Mouse (Mus musculus) heart, postnatal 14 days (tissue): ENCODE data around the gene Trp53. TPM values are rescaled to one million over a fixed set of nuclear protein-coding genes. Genes with fewer than 3 reads are reported as not detected.
A peak's percentile ranks its signal among the peaks of the same experiment; 100 is the strongest.
"Not testable (repeated sequence)": the region's sequence is repeated elsewhere in the genome, so short reads cannot be mapped to it uniquely, and the experiment has no call there.

Source experiments
- DNase-seq, 2 experiments: peaks; one replicate each; pipeline ENCODE4 v3.0.0; 2021 to 2022
- intact Hi-C: fragments of 180-260 bp; cut with DNase I; formaldehyde crosslinking; loops from one replicate; pipeline ENCODE4 v1.15.1; 2025
- total RNA-seq, 2 experiments: library from RNA; stranded (reverse); gene quantifications; 2 replicates each; pipeline ENCODE4 v1.2.3; 2021

The Trp53 gene
- total RNA-seq, 2 experiments from 2014 or later: 22.1 to 27.3 TPM

DNA sequence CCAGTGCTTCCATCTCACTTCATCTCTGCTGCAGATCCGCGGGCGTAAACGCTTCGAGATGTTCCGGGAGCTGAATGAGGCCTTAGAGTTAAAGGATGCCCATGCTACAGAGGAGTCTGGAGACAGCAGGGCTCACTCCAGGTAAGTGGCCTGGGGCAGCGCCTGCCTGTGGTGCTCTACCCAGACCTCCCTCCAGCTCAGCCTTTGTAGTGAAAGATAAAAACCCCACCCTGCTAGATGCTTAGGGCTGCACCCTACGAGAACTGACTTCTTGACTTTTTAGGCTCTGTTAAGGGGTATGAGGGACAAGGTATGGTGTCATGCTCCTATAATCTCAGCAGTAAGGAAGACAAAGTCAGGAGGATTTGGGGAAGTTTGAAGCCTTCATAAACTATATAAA lies 10.5 kb downstream of the Trp53 start:
- DNase-seq: no peak
- intact Hi-C loops: no loop called here

DNA sequence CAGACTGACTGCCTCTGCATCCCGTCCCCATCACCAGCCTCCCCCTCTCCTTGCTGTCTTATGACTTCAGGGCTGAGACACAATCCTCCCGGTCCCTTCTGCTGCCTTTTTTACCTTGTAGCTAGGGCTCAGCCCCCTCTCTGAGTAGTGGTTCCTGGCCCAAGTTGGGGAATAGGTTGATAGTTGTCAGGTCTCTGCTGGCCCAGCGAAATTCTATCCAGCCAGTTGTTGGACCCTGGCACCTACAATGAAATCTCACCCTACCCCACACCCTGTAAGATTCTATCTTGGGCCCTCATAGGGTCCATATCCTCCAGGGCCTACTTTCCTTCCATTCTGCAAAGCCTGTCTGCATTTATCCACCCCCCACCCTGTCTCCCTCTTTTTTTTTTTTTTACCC lies 11.3 kb downstream of the Trp53 start:
- DNase-seq: no peak
- intact Hi-C loops: no loop called here

DNA sequence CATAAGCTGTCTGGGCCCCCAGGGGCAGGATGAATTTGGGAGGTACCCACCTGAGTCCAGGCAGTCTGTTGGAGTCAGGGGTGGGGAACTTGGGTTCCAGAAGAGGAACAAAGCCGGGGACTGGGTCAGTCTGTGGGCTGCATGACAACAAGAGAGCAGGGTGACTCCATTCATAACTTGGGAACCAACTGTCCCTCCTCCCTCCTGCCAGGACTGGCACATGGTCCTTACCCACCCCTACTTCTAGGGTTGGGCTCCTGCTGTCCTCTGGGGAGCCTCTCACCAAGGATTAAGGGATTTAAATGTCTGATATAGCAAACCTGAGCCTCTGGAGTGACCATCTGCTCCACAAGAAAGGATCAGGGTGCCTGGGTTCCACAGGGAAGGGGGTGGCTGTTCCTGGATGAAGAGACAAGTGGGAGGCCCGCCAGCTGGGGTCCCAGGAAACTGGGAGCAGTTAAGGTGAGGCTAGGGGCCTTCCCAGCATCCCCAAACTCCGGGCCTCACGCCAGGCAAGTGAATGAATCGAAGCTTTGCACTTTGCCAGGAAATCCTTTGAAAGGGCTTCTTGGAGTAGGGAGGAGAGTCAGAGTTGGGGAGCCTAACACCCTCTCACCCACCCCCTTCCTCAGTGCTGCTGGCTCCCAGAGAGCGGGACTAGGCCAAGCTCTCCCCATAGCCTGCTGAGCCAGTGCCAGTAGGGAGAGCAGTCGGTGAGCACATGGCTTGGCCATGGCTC lies 11.9 kb downstream of the Trp53 start:
- intact Hi-C loops: no loop called here
- peak in 1 of 2 experiments; percentile 8 for DNase-seq

DNA sequence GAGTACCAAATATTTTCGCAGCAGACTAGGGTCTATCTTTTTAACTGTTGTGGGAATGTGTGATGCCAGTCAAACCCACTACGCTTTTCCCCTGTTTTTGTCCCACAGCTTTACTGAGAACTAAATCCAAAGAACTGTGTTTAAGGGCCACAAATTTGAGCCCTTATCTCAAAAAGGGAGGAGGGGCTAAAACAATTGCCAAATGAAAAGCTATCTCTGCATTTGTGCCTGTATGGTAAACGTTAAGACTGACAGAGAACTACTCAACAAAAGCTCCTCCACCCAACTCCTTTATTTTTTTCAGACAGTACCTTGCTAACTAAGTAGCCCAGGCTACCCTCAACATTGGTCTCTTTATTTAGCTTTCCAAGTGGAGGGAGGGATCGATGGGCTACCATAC lies 12.6 kb downstream of the Trp53 start:
- intact Hi-C loops: no loop called here
- no peak for DNase-seq

DNA sequence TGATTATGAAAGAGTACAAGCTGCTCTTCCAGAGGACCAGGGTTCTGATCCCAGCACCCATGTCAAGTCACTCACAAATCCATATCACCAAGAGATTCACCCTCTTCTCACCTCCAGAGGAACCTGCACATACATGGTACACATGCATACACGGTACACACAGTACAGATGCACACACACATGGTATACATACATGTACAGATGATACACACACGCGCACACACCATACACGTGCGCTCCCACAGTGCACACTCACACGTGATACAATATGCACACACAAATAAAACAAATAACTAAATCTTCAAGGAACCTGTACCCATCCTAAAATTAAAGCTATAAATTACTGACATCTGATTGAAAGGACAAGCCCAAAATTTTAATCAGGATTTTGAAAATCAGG lies 14.7 kb downstream of the Trp53 start:
- intact Hi-C loops: no loop called here
- no peak for DNase-seq

DNA sequence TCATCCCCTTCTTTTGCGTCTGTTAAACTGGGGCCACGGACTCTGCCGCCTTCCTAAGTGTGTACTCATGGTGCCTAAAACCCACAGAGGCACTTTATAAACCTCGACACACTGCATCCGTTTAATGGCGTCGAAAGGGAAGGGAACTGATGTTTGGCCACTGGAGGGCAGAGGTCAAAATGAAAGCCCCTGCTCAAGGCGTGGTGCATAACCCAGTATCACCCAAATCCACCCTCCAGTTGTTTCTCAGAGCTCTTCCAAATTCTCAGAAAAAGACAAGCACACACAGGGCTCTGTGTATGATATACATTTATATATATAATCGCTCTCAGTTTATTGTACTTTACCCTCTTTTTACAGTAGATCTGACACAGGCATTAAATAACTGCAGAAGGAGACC lies 19.3 kb downstream of the Trp53 start:
- DNase-seq: no peak
- intact Hi-C loops: no loop called here

DNA sequence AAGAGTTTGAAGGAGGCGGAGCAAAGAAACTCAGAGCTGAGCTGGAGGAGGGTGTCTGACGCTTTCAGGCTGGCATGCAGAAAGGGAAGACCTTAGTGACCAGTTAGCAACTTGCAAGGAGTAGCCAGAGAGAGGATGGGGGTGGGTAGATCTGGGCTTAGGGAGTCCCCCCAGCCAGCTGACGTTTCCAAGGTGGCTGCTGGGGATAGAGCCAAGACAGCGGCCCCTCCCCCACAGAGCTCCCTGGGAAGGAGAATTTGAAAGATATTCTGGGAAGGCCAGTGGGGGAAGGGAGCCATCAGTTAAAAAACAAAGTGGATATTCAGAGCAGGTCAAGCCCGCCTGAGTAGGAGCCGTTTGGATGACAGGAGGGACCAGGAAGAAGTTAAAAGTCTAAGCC lies 19.9 kb downstream of the Trp53 start:
- peak; percentile 62 to 80 for DNase-seq
- intact Hi-C loops: loop anchor here (2.0 kb wide), 1 partner anchor 13 kb away; no protein-coding TSS in a partner anchor

DNA sequence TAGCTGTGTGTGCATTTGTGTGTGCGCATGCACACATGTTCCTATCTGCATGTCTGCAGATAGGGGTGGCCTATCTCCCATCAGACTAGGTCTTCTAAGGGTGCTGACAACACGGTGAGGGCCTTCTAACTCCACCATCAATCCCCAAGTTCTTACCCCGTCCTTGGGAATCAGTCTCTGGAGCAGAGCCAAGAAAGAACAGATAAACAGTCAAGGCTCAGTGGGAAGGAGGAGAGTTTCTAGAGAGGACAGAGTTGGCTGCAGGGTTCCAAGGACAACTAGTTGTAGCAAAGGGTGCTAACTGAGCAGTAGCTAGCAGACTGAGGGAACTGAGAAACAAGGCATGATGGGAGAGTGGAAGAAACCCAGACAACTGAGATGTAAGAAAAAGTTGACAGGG lies 21.6 kb downstream of the Trp53 start:
- intact Hi-C loops: loop anchor here (2.0 kb wide), 1 partner anchor 15 kb away; no protein-coding TSS in a partner anchor
- DNase-seq: no peak

DNA sequence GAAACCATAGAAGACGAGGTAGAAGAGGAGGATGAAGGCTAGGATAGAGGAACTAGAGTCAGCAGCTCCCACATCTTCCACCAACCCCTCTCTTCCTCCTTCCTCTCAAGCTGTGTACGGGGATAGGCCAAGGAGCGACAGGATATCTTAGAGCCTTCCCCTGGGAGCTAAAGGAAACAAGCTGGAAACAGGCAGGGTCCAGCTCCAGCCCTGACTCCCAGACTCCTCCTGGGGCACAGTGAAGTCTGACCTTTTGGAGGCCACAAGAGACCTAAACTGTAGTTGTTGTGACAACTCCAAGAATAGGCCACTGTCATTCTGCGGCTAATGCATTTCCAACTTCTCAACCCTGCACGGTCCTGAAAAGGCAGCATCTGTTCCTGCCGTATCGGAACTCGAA lies 23.4 kb downstream of the Trp53 start:
- peak in 1 of 2 experiments; percentile 42 for DNase-seq
- intact Hi-C loops: no loop called here

DNA sequence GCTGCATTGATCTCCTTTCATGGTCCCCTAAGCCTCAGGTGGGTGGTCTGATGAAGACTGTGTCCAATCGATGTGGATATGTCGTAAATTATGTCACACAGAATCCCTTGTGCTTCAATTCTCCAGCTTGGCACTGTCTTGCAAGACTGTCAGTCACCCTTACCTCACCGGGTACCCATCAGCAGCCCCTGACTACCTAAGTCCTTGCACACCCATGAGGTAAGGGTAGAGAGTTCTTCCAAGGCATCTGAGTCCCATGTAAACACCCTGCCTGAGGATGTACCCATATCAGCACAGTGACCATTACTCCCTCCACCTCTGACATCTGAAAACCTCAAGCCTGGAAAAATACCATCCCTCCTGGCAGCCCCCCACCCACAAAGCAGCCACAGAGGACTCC lies 24.2 kb downstream of the Trp53 start:
- intact Hi-C loops: loop anchor here (2.0 kb wide), 1 partner anchor 24 kb away; the partner anchor contains the start of genes Trp53 and Wrap53
- DNase-seq: no peak

DNA sequence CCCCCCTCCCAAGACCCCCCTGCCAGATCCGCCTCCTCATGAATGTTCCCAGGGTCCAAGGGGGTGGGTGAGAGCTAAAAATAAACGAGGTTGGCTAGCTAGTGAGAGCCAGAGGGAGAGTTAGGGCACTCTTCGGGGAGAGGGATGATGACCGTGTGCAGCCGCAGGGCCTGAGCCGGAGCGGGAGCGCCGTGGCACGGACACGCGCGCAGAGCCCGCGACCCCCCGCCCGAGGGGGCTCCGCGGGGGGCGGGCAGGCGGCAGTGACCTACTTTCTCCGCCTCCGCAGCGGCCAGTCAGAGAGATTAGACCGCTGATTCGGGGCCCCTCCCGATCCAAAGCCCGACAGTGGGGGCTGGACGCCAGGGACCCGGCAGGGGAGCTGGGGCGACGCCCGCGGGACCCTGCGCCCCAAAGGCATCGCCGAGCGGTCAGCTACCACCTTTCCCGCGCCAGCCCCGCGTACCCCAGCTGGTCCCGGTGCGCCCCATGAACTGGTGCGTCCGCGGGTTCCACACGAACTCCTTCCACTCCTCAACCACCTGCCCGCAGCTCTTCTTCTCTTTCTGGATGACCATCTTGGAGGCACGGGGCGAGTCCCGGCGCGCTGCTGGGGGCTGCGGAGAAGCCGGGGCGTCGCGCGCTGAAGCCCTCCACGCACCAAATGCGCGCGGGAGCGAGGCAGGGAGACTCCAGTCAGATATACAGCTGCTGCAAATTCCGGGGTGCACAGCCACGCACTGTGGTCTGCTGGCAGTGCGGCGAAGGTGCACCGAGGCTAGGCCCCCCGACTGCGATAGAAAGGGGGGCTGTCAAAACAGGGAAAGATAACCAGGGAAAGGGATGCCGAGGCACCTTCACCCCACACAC lies 24.9 kb downstream of the Trp53 start:
- intact Hi-C loops: loop anchor here (2.0 kb wide), 1 partner anchor 24 kb away; the partner anchor contains the start of genes Trp53 and Wrap53
- DNase-seq: peak; percentile 34 to 39

DNA sequence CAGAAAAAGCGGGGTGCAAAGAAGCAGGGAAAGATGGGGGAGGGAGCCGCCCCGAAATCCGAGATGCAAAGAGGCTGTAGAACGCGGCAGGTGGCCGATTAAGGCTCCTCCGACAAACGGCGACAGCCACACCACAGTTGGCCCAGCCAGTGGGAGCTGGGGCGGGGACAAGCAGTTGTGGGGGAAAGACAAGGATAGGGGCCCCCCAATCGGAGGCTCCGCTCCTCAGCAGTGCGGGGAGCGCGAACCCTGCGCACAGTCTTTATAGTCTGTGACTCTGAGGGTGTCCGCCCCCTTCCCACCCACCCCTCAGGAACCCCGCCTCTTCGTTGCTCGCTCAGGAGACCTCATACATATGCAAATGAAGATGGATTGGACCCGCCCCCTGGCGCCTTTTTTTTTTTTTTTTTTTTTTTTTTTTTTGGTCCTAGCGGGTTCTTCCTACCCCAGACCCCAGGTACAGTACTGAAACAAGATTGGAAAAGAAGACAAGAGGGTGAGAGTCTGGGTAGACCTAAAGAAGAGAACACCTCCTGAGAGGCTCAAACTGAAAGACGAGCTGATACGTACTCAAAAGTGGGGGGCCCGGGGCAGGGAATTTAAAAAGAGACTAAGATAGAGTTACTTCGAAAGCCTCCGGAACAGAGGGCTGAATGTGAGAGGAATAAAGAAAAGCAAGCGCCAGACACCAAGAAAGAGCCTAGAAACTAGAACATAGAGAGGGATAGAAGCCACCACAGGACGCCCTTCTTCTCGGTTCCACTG lies 25.7 kb downstream of the Trp53 start, which contains the start of gene Atp1b2:
TSS of gene Atp1b2 (minus strand) at position 217 of the 765 bp plus-strand sequence.
- peak; percentile 71 to 76 for DNase-seq
- intact Hi-C loops: loop anchor here (2.0 kb wide), 1 partner anchor 25 kb away; the partner anchor contains the start of genes Trp53 and Wrap53

DNA sequence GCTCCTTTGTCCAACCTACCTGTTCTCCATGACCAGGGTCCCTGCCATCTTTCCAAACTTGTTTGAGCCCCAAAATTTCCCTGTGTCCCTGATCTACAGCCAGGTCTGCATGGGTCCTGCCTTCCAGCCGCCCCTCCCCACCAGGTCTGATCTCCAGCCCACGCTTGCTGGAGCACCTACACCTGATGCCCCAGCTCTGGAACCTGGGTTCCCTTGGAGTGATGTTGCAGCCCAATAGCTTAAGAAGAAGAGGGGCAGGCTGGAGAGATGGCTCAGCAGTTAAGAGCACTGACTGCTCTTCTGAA lies 26.3 kb downstream of the Trp53 start:
- no peak for DNase-seq
- intact Hi-C loops: no loop called here

DNA sequence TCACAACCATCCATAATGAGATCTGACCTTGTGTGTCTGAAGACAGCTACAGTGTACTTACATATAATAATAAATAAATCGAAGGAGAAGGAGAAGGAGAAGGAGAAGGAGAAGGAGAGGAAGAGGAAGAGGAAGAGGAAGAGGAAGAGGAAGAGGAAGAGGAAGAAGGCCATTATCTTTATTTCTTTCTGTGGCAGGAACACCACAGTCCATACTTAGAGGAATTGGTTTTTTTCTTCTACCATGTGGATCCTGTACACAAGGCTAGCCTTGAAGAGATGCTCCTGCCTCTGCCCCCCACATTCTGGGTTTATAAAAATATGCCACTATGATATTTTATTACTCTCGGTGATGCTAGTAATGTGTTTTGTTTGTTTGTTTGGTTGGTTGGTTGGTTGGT lies 26.7 kb downstream of the Trp53 start:
- DNase-seq: no peak
- intact Hi-C loops: no loop called here

DNA sequence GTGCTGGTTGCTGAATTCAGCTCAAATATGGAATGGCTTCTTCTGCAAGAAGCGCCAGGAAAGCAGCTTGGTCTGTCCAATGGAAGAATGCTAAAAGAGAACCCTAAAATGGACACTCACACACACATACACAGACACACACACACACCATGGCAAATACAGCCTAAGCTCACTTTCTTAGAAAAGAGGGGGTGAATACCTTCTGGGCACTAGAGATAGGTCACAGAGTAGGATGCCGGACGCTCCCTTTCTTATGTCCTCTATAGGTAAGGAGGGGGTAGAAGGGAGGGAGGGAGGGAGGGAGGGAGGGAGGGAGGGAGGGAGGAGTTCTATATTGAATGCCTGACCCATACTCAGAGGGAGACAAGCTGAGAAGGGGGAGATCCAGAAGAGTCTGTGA lies 28.4 kb downstream of the Trp53 start:
- intact Hi-C loops: no loop called here
- DNase-seq: no peak

DNA sequence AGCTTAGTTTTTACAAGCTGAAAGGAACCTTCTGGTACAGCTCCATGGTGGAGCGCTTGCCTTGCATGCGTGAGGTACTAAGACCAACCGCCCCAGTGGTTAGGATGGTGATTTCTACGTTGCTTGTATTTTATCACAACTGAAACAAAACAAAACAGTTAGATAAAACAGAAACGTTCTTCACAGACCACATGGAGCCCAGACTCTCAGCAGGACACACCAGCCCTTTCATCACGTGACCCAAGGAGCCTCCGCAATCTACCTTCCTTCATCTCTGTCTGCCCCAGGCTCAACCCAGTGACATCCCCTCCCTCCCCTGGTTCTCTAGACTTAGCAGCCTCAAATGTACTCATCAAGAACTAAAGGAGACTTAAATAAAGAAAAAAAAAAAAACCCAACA lies 29.3 kb downstream of the Trp53 start:
- intact Hi-C loops: no loop called here
- DNase-seq: no peak

DNA sequence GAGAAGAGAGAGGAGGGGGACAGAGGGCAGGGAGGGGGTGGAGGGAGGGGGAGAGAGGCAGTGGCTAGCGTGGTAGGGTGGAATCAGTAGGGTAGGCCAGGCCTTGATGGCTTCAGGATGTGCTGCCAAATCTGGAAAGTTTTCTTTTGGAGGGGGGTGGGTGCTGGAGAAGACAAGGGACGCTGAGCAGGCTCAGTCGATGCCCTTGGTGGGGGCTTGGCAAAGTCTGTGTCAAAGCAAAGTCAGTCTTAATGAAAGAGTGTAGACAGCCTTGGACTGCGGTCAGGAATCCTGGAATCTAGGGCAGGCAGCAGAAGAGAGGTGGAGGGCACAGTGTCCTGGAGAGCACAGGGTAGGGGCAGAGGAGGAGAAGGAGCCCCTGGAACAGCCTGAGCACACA lies 30.7 kb downstream of the Trp53 start:
- intact Hi-C loops: no loop called here
- DNase-seq: no peak

DNA sequence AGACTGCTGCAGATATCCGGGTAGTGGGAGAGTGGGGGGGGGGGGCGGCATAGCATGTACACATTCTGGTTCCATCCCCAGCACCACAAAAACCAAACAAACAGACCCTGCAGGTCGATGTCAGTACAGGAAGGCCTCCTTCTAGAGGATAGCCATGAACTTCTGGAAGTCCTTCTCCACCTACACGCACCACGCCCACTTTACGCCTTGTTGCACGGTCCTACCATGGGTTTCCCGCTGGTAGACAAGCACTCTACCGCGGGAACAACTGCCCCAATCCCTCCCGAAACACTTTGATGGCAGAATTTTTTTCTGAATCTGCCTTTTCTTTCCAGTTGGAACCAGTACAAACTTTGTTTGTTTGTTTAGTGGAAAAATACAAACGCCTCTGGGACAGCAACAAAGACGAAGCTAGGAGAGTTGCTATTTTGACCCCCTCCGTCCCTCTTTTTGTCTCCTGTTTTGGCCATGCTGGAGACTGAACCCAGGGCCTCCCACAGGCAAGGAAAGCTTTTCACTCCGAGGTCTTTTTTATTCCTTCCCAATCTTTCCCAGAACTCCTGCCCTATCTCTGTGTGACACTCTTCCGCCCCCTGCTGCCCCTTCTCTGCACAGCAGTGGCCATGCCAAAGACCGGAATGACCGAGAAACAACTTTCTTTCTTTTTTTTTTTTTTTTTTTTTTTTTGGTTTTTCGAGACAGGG lies 33.5 kb downstream of the Trp53 start:
- intact Hi-C loops: loop anchor here (1.0 to 2.0 kb wide), 2 partner anchors 34 to 67 kb away; no protein-coding TSS in a partner anchor

DNA sequence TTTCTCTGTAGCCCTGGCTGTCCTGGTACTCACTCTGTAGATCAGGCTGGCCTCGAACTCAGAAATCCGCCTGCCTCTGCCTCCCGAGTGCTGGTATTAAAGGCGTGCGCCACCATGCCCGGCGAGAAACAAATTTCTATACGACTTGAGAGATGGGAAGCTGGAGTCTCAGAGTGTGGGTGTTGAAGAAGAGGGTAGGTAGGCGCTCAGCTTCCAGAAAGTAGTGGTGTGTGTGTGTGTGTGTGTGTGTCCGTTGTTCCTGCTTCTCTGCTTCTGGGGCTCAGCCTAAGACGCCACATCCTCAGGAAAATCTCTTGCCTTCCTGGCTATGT lies 34.1 kb downstream of the Trp53 start:
- not testable (repeated sequence) for DNase-seq
- intact Hi-C loops: loop anchor here (2.0 kb wide), 1 partner anchor 67 kb away; no protein-coding TSS in a partner anchor

More for the DNA sequence above, 33.5 kb downstream of the Trp53 start:
- DNase-seq: peak; percentile 89 to 95

DNA sequence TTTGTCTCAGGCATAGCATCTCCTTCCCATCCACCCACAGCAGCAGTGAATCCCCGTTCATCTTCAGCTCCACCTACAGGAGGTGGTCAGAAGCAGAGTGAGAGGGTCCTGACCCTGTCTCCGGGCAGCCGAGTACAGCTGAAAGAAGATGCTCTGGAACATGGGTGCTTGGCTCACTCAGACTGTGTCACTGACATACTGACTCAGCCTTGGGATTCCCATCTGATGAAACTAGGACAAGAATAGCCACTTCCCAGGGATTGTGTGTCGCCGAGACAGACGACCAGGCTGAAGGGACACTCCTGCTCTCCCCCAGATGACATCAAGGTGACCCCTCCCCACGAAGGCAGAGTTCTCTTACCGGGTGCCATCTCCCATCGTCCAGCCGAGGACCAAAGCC lies 36.6 kb downstream of the Trp53 start:
- intact Hi-C loops: no loop called here
- no peak for DNase-seq
